Mouse (Mus musculus): ENCODE data around the gene Rasl10b. TPM values are rescaled to one million over a fixed set of nuclear protein-coding genes. Genes with fewer than 3 reads are reported as not detected.

Rasl10b gene
- polyA plus RNA-seq, 1 experiment from 2014 or later, result 27.5 TPM

GRCm38 (mm10) chr11:83445001-83445400, 36.1 kb downstream of the Rasl10b start:
- POLR2A ChIA-PET, result no interaction called here
- in situ Hi-C loops (cut with MboI; ENCODE audit: low pct_unique_long_range_greater_than_20kb), result loop anchor here (10.0 kb wide), 1 partner anchor 290 kb away; no protein-coding TSS in a partner anchor
- H3K27me3 ChIP-seq, result peaks cover 16% of the 10 kb centered on the region
- ATAC-seq (no peak), DNase-seq (ENCODE audit: low read depth, low spot score) (no peak)
- CTCF ChIA-PET, result interaction anchor here (1.8 kb wide), 1 partner anchor 27 kb away, joined by 11 read pairs; the partner anchor contains the start of gene Taf15
- no peak for TF ChIP-seq CTCF (IDR thresholded peaks at IDR 0.05)

- peaks cover 2% of the 10 kb centered on the region for H3K27me3 ChIP-seq
- TF ChIP-seq CTCF (IDR thresholded peaks at IDR 0.05), result no peak
- POLR2A ChIA-PET, result no interaction called here
- no peak for ATAC-seq
- no peak for DNase-seq (ENCODE audit: low read depth, low spot score)
- CTCF ChIA-PET, result no interaction called here
- in situ Hi-C loops (cut with MboI; ENCODE audit: low pct_unique_long_range_greater_than_20kb), result loop anchor here (10.0 kb wide), 1 partner anchor 287 kb away; no protein-coding TSS in a partner anchor
Observed at GRCm38 (mm10) chr11:83447612-83448011, 38.7 kb downstream of the Rasl10b start.

GRCm38 (mm10) chr11:83448021-83448926, 39.3 kb downstream of the Rasl10b start:
- no peak for DNase-seq (ENCODE audit: low read depth, low spot score)
- POLR2A ChIA-PET, result no interaction called here
- TF ChIP-seq CTCF (IDR thresholded peaks at IDR 0.05), result no peak
- in situ Hi-C loops (cut with MboI; ENCODE audit: low pct_unique_long_range_greater_than_20kb), result loop anchor here (10.0 kb wide), 1 partner anchor 287 kb away; no protein-coding TSS in a partner anchor
- CTCF ChIA-PET, result no interaction called here
- no peak for ATAC-seq
- no peaks in the 10 kb centered on the region for H3K27me3 ChIP-seq

GRCm38 (mm10) chr11:83448927-83449236, 39.9 kb downstream of the Rasl10b start:
- H3K27me3 ChIP-seq, result no peaks in the 10 kb centered on the region
- ATAC-seq, result no peak
- ChIA-PET CTCF (no interaction called here), POLR2A (no interaction called here)
- no peak for DNase-seq (ENCODE audit: low read depth, low spot score)
- TF ChIP-seq CTCF (IDR thresholded peaks at IDR 0.05), result no peak
- in situ Hi-C loops (cut with MboI; ENCODE audit: low pct_unique_long_range_greater_than_20kb), result loop anchor here (10.0 kb wide), 1 partner anchor 286 kb away; no protein-coding TSS in a partner anchor

GRCm38 (mm10) chr11:83449298-83449697, 40.4 kb downstream of the Rasl10b start:
- in situ Hi-C loops (cut with MboI; ENCODE audit: low pct_unique_long_range_greater_than_20kb), result loop anchor here (10.0 kb wide), 1 partner anchor 286 kb away; no protein-coding TSS in a partner anchor
- H3K27me3 ChIP-seq, result no peaks in the 10 kb centered on the region
- no peak for ATAC-seq
- ChIA-PET POLR2A (no interaction called here), CTCF (interaction anchor here (1.0 kb wide), 1 partner anchor 19 kb away, joined by 3 read pairs; no protein-coding TSS in a partner anchor)
- no peak for DNase-seq (ENCODE audit: low read depth, low spot score)
- TF ChIP-seq CTCF (IDR thresholded peaks at IDR 0.05), result no peak

- in situ Hi-C loops (cut with MboI; ENCODE audit: low pct_unique_long_range_greater_than_20kb), result no loop called here
- ChIA-PET POLR2A (no interaction called here), CTCF (interaction anchor here (1.0 to 1.7 kb wide), 2 partner anchors 21 to 23 kb away, joined by 3 to 6 read pairs; no protein-coding TSS in a partner anchor)
- TF ChIP-seq CTCF (IDR thresholded peaks at IDR 0.05), result no peak
- H3K27me3 ChIP-seq, result no peaks in the 10 kb centered on the region
- DNase-seq (ENCODE audit: low read depth, low spot score), result no peak
- no peak for ATAC-seq
Observed at GRCm38 (mm10) chr11:83450550-83450949, 41.6 kb downstream of the Rasl10b start.

GRCm38 (mm10) chr11:83451281-83451680, 42.3 kb downstream of the Rasl10b start:
- DNase-seq (ENCODE audit: low read depth, low spot score), result no peak
- no peak for ATAC-seq
- in situ Hi-C loops (cut with MboI; ENCODE audit: low pct_unique_long_range_greater_than_20kb), result no loop called here
- TF ChIP-seq CTCF (IDR thresholded peaks at IDR 0.05), result no peak
- POLR2A ChIA-PET, result interaction anchor here (0.6 kb wide), 1 partner anchor 403 kb away, joined by 3 read pairs; no protein-coding TSS in a partner anchor
- CTCF ChIA-PET, result interaction anchor here (1.0 to 1.7 kb wide), 3 partner anchors 10 to 23 kb away, joined by 3 to 6 read pairs (median 4); no protein-coding TSS in a partner anchor
- no peaks in the 10 kb centered on the region for H3K27me3 ChIP-seq

- in situ Hi-C loops (cut with MboI; ENCODE audit: low pct_unique_long_range_greater_than_20kb), result no loop called here
- TF ChIP-seq CTCF (IDR thresholded peaks at IDR 0.05), result no peak
- CTCF ChIA-PET, result interaction anchor here (3.3 kb wide), 1 partner anchor 12 kb away, joined by 14 read pairs; no protein-coding TSS in a partner anchor
- no peak for ATAC-seq
- DNase-seq (ENCODE audit: low read depth, low spot score), result no peak
- no peaks in the 10 kb centered on the region for H3K27me3 ChIP-seq
- POLR2A ChIA-PET, result no interaction called here
Observed at GRCm38 (mm10) chr11:83454548-83454947, 45.6 kb downstream of the Rasl10b start.

- ChIA-PET CTCF (interaction anchor here (0.7 to 3.3 kb wide), 2 partner anchors 13 to 14 kb away, joined by 3 to 14 read pairs; no protein-coding TSS in a partner anchor), POLR2A (no interaction called here)
- ATAC-seq (no peak), DNase-seq (ENCODE audit: low read depth, low spot score) (no peak)
- in situ Hi-C loops (cut with MboI; ENCODE audit: low pct_unique_long_range_greater_than_20kb), result no loop called here
- TF ChIP-seq CTCF (IDR thresholded peaks at IDR 0.05), result no peak
- H3K27me3 ChIP-seq, result no peaks in the 10 kb centered on the region
Observed at GRCm38 (mm10) chr11:83455608-83456007, 46.7 kb downstream of the Rasl10b start.

- no peak for ATAC-seq
Observed at GRCm38 (mm10) chr11:83457257-83457656, 48.3 kb downstream of the Rasl10b start.

More at GRCm38 (mm10) chr11:83457257-83457656, 48.3 kb downstream of the Rasl10b start:
- in situ Hi-C loops (cut with MboI; ENCODE audit: low pct_unique_long_range_greater_than_20kb), result no loop called here
- ChIA-PET CTCF (interaction anchor here (2.1 to 2.2 kb wide), 2 partner anchors 14 to 15 kb away, joined by 6 to 9 read pairs; partner anchors contain the start of gene Taf15), POLR2A (interaction anchor here (0.6 to 3.1 kb wide), 2 partner anchors 15 to 247 kb away, joined by 4 to 8 read pairs; partner anchors contain the start of genes Taf15 and Wfdc17)
- no peaks in the 10 kb centered on the region for H3K27me3 ChIP-seq
- DNase-seq (ENCODE audit: low read depth, low spot score), result no peak
- TF ChIP-seq CTCF (IDR thresholded peaks at IDR 0.05), result no peak
